Mouse (Mus musculus) forebrain, embryonic 13.5 days (tissue): ENCODE measurements around the gene Eras. TPM values are rescaled to one million over a fixed set of nuclear protein-coding genes. Genes with fewer than 3 reads are reported as not detected.
A peak's percentile ranks its signal among the peaks of the same experiment; 100 is the strongest.
"Not testable (repeated sequence)": the region's sequence is repeated elsewhere in the genome, so short reads cannot be mapped to it uniquely, and the experiment has no call there.

ENCODE experiments used
- ATAC-seq: fragments of 200-750 bp; cut with Nextera tagmentation; 2 replicates; pipeline ENCODE4 v1.8.0; 2017
- H3K27ac ChIP-seq: fragments of 300-500 bp; sonication (generic); 2 replicates; pipeline ENCODE4 v1.5.1; 2015; ENCODE audit warnings: inconsistent platforms, mild to moderate bottlenecking, moderate library complexity
- H3K27me3 ChIP-seq: fragments of 300-500 bp; sonication (generic); 2 replicates; pipeline ENCODE4 v1.6.1; 2015; ENCODE audit warnings: mild to moderate bottlenecking, inconsistent platforms
- H3K36me3 ChIP-seq: fragments of 300-500 bp; sonication (generic); 2 replicates; pipeline ENCODE4 v1.6.1; 2015; ENCODE audit warnings: mild to moderate bottlenecking, inconsistent platforms; ENCODE audit not compliant: poor library complexity, severe bottlenecking
- H3K4me1 ChIP-seq: fragments of 300-500 bp; sonication (generic); 2 replicates; pipeline ENCODE4 v1.6.1; 2015; ENCODE audit warnings: inconsistent platforms
- H3K4me2 ChIP-seq: fragments of 300-500 bp; sonication (generic); 2 replicates; pipeline ENCODE4 v1.6.1; 2015; ENCODE audit warnings: inconsistent platforms, mild to moderate bottlenecking, moderate library complexity
- H3K4me3 ChIP-seq: fragments of 300-500 bp; sonication (generic); 2 replicates; pipeline ENCODE4 v1.5.1; 2015; ENCODE audit warnings: mild to moderate bottlenecking, inconsistent platforms
- H3K9ac ChIP-seq: fragments of 300-500 bp; sonication (generic); 2 replicates; pipeline ENCODE4 v1.6.1; 2015; ENCODE audit warnings: mild to moderate bottlenecking, inconsistent platforms
- H3K9me3 ChIP-seq: fragments of 300-500 bp; sonication (generic); replicated peaks from 2 replicates; pipeline ENCODE4 v1.6.1; 2016; ENCODE audit warnings: inconsistent platforms
- WGBS: fragments of 180-500 bp; shearing (Covaris S2); methylation state at CpG from one replicate; pipeline ENCODE4 v1.1.7; 2015; 5-methylcytosine and 5-hydroxymethylcytosine counted together
- polyA plus RNA-seq: library from polyadenylated mRNA; unstranded; fragments of >200 nt; fragmentation: Nextera tagmentation; extraction: Ambion mirVana; gene quantifications from 2 replicates; pipeline ENCODE4 v1.2.1, GENCODE M21; 2015

The Eras gene
- polyA plus RNA-seq, 1 experiment from 2014 or later = not detected

- H3K9ac ChIP-seq = peak within 1 kb of the TSS; percentile 67
- 24% methylated on average over 31 of the region's 37 CpGs for WGBS
Observed at GRCm38 (mm10) chrX:7947108-7947899, 18.9 kb upstream of the Eras start, which contains the start of gene Hdac6. Hdac6 (minus strand) TSS chrX:7947889.

DNA sequence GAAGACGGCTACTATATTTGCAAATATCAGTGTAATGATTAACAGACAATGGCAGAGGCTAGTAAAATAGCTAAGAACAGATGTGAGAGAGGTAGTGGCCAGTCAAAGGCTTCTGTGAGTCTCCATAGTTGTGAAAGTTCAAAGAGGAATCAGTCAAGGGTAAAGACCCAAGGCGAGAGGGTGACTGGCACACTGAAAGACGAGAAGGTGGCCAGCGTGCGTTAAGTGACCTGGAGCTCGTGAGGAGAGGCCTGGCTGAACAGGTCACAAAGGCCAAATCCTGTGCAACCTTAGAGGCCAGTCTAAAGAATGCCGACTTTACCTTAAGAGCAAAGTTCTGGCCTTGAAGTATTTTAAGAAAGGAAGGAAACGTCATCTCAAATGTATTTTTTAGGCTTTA, 17.2 kb upstream of the Eras start:
- Histone ChIP-seq H3K36me3 (peaks cover 9% of the 10 kb centered on the region; the same call in 1 of the 2 replicates), H3K4me1 (0 out of 2 replicates have a peak, but pooled peaks cover 3% of the 10 kb centered on the region), H3K27me3 (no peaks in the 10 kb centered on the region), H3K4me2 (no peak overlapping the region), H3K27ac (no peak overlapping the region), H3K4me3 (no peak overlapping the region), H3K9ac (no peak overlapping the region), H3K9me3 (no peaks in the 10 kb centered on the region)
- no peak for ATAC-seq
- 71% methylated on average over 8 of the region's 8 CpGs for WGBS

More at GRCm38 (mm10) chrX:7947108-7947899, 18.9 kb upstream of the Eras start, which contains the start of gene Hdac6:
- Histone ChIP-seq H3K27ac (peak within 1 kb of the TSS; percentile 51; the same call in 1 of the 2 replicates), H3K36me3 (0 out of 2 replicates have a peak, but pooled peaks cover 9% of the 10 kb centered on the region), H3K4me3 (peak within 1 kb of the TSS; percentile 46), H3K4me1 (0 out of 2 replicates have a peak, but pooled peaks cover 3% of the 10 kb centered on the region), H3K4me2 (peak within 1 kb of the TSS; percentile 63), H3K27me3 (no peaks in the 10 kb centered on the region), H3K9me3 (no peaks in the 10 kb centered on the region)
- peak; percentile 55 for ATAC-seq

DNA sequence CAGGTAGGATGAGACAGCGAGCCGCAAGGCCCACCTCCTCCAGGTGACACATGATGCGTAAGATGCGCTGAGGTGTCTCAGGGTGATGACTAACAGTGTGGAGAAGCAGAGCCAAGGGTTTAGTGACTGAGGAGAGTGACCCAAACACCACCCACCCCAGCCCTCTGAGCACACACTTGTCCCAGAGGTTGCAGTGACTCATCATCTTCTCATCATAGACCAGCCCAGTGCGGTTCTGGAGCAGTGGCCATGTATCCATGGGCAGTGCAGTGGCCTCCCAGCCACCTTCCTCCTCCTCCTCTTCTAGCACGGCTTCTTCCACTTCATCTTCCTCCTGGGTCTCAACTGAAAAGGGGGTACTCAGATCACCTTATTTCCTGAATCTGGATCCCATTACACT, 9.3 kb upstream of the Eras start:
- Histone ChIP-seq H3K36me3 (peaks cover 49% of the 10 kb centered on the region), H3K27ac (no peak overlapping the region), H3K4me2 (no peak overlapping the region), H3K4me1 (no peaks in the 10 kb centered on the region), H3K27me3 (no peaks in the 10 kb centered on the region), H3K9me3 (no peaks in the 10 kb centered on the region), H3K9ac (no peak overlapping the region), H3K4me3 (no peak overlapping the region)
- 100% methylated on average over 6 of the region's 6 CpGs for WGBS
- ATAC-seq = no peak

DNA sequence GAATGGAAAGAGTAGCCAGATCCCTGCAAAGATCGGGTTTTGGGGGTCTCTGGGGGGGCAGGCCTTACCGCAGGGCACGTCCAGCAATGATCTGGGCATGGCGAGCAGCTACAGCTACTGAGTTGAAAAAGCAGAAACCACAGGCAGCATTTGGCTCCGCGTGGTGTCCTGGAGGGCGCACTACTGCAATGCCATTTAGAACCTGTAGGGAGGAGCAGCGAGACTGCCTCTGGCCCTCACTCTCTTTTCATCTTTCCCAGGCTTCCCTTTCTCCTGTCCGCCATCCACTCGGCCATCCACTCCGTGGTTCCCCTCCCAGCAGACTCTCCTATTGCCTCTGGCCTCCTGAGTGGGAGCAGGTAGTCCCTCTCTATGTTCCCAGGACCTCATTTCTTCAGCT, 8.5 kb upstream of the Eras start:
- H3K4me2 ChIP-seq = no peak overlapping the region
- H3K9me3 ChIP-seq = no peaks in the 10 kb centered on the region
- WGBS = 55% methylated on average over 11 of the region's 11 CpGs
- ATAC-seq = no peak
- no peak overlapping the region for H3K4me3 ChIP-seq
- no peak overlapping the region for H3K9ac ChIP-seq
- H3K27me3 ChIP-seq = no peaks in the 10 kb centered on the region
- H3K36me3 ChIP-seq = peaks cover 52% of the 10 kb centered on the region
- H3K27ac ChIP-seq = no peak overlapping the region
- no peaks in the 10 kb centered on the region for H3K4me1 ChIP-seq

- H3K36me3 ChIP-seq = peaks cover 27% of the 10 kb centered on the region
- no peak overlapping the region for H3K4me3 ChIP-seq
- no peak overlapping the region for H3K9ac ChIP-seq
- no peaks in the 10 kb centered on the region; the same call in 1 of the 2 replicates for H3K9me3 ChIP-seq
- peaks cover 8% of the 10 kb centered on the region for H3K4me1 ChIP-seq
- H3K4me2 ChIP-seq = no peak overlapping the region
- ATAC-seq = no peak
- WGBS = 28% methylated on average over 10 of the region's 10 CpGs
- H3K27ac ChIP-seq = no peak overlapping the region
- H3K27me3 ChIP-seq = peaks cover 25% of the 10 kb centered on the region
Observed at GRCm38 (mm10) chrX:7927116-7927515, 1.3 kb downstream of the Eras start.

GRCm38 (mm10) chrX:7926266-7926665, 2.1 kb downstream of the Eras start:
- H3K4me2 ChIP-seq = no peak overlapping the region
- WGBS = 84% methylated on average over 6 of the region's 6 CpGs
- H3K4me1 ChIP-seq = peaks cover 8% of the 10 kb centered on the region
- H3K36me3 ChIP-seq = peaks cover 18% of the 10 kb centered on the region
- H3K27me3 ChIP-seq = peaks cover 29% of the 10 kb centered on the region
- H3K4me3 ChIP-seq = no peak overlapping the region
- no peaks in the 10 kb centered on the region; the same call in 1 of the 2 replicates for H3K9me3 ChIP-seq
- H3K9ac ChIP-seq = no peak overlapping the region
- H3K27ac ChIP-seq = no peak overlapping the region
- no peak for ATAC-seq

DNA sequence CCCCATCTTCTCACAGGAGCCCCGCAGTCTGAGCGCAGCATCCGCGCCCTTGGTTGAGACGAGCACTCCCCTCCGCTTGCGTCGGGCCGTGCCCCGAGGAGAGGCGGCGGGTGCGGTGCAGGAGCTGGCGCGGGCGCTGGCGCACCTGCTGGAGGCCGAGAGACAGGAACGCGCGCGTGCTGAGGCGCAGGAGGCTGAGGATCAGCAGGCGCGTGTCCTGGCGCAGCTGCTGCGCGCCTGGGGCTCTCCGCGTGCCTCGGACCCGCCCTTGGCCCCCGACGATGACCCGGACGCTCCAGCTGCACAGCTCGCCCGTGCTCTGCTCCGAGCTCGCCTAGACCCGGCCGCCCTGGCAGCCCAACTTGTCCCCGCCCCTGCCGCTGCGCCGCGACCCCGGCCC, 6.4 kb downstream of the Eras start:
- H3K4me3 ChIP-seq = peak overlapping the region; percentile 46
- peak overlapping the region; percentile 63 for H3K4me2 ChIP-seq
- H3K9ac ChIP-seq = peak overlapping the region; percentile 59
- no peaks in the 10 kb centered on the region for H3K9me3 ChIP-seq
- 0 out of 2 replicates have a peak, but pooled peaks cover 5% of the 10 kb centered on the region for H3K36me3 ChIP-seq
- no peak overlapping the region for H3K27ac ChIP-seq
- H3K27me3 ChIP-seq = peaks cover 29% of the 10 kb centered on the region
- ATAC-seq = no peak
- WGBS = 14% methylated on average over 33 of the region's 48 CpGs
- peaks cover 8% of the 10 kb centered on the region for H3K4me1 ChIP-seq

GRCm38 (mm10) chrX:7919601-7920383, 8.6 kb downstream of the Eras start, which contains the start of gene Pcsk1n:
Pcsk1n (plus strand) TSS chrX:7919822.
- Histone ChIP-seq H3K4me2 (peak within 1 kb of the TSS; percentile 63), H3K36me3 (0 out of 2 replicates have a peak, but pooled peaks cover 5% of the 10 kb centered on the region), H3K4me3 (peak within 1 kb of the TSS; percentile 46), H3K4me1 (peaks cover 8% of the 10 kb centered on the region), H3K9ac (peak within 1 kb of the TSS; percentile 60), H3K27me3 (peaks cover 24% of the 10 kb centered on the region), H3K9me3 (no peaks in the 10 kb centered on the region), H3K27ac (peak within 1 kb of the TSS; percentile 57)
- 21% methylated on average over 30 of the region's 40 CpGs for WGBS
- ATAC-seq = peak; percentile 91

DNA sequence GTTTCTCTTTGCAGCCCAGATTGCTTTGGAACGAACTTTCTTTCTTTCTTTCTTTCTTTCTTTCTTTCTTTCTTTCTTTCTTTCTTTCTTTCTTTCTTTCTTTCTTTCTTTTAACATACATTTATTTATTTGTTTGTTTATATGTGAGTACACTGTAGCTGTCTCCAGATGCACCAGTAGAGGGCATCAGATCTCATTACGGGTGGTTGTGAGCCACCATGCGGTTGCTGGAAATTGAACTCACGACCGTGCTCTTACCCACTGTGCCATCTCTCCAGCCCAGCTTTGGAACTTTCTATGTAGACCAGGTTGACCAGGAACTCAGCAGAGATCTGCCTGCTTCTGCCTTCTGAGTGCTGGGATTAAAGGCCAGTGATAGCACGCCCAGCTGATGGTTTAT, 10.4 kb downstream of the Eras start:
- H3K4me3 ChIP-seq, H3K36me3 ChIP-seq, H3K9ac ChIP-seq, H3K4me2 ChIP-seq, H3K9me3 ChIP-seq, ATAC-seq, H3K4me1 ChIP-seq, H3K27ac ChIP-seq: not testable (repeated sequence)
- 80% methylated on average over 6 of the region's 6 CpGs for WGBS
- H3K27me3 ChIP-seq = peaks cover 12% of the 10 kb centered on the region

GRCm38 (mm10) chrX:7915669-7916068, 12.7 kb downstream of the Eras start:
- not testable (repeated sequence) for H3K4me1 ChIP-seq, H3K4me3 ChIP-seq, H3K27me3 ChIP-seq, H3K9ac ChIP-seq, H3K4me2 ChIP-seq, H3K9me3 ChIP-seq, ATAC-seq, H3K36me3 ChIP-seq, H3K27ac ChIP-seq
- WGBS = 18% methylated on average over 3 of the region's 3 CpGs

GRCm38 (mm10) chrX:7910473-7910872, 17.9 kb downstream of the Eras start:
- ATAC-seq = no peak
- no peak overlapping the region for H3K4me3 ChIP-seq
- 50% methylated on average over 6 of the region's 6 CpGs for WGBS
- peaks cover 16% of the 10 kb centered on the region; the same call in 1 of the 2 replicates for H3K36me3 ChIP-seq
- H3K9ac ChIP-seq = no peak overlapping the region
- no peak overlapping the region for H3K27ac ChIP-seq
- H3K9me3 ChIP-seq = no peaks in the 10 kb centered on the region
- H3K27me3 ChIP-seq = no peaks in the 10 kb centered on the region
- H3K4me1 ChIP-seq = no peaks in the 10 kb centered on the region
- H3K4me2 ChIP-seq = no peak overlapping the region

DNA sequence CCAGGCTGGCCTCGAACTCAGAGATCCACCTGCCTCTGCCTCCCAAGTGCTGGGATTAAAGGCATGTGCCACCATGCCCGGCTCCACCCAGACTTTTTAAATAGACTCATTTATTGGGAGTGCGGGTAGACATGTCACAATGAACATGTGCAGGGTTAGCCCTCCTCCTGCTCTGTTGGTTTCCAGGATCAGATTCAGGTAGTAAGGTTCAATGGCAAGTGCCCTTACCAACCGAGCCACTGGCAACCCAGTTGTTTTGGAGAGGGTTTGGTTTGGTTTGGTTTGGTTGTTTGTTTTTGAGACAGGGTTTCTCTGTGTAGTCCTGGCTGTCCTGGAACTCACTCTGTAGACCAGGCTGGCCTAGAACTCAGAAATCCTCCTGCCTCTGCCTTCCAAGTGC, 19.2 kb downstream of the Eras start, which contains the start of gene Gm10490:
Gene Gm10490 (plus strand): TSS at position 301 of the 400 bp plus-strand sequence.
- peaks cover 16% of the 10 kb centered on the region; the same call in 1 of the 2 replicates for H3K36me3 ChIP-seq
- not testable (repeated sequence) for H3K4me2 ChIP-seq, H3K27ac ChIP-seq, H3K27me3 ChIP-seq, H3K9me3 ChIP-seq, H3K4me1 ChIP-seq, H3K9ac ChIP-seq, ATAC-seq, H3K4me3 ChIP-seq
- 97% methylated on average over 4 of the region's 4 CpGs for WGBS
